Mouse (Mus musculus) intestine, postnatal 0 days (tissue): ENCODE data around the gene Tpk1. TPM values are rescaled to one million over a fixed set of nuclear protein-coding genes. Genes with fewer than 3 reads are reported as not detected.

Experiments used
- ATAC-seq: fragments of 200-750 bp; cut with Nextera tagmentation; 2 replicates; pipeline ENCODE4 v1.8.0; 2017; ENCODE audit warnings: mild to moderate bottlenecking, moderate TSS enrichment, moderate library complexity
- H3K27ac ChIP-seq: fragments of 300-500 bp; sonication (generic); 2 replicates; pipeline ENCODE4 v1.5.1; 2014; ENCODE audit warnings: mild to moderate bottlenecking, low read depth, low read length, moderate library complexity
- H3K27me3 ChIP-seq: fragments of 300-500 bp; sonication (generic); replicated peaks from 2 replicates; pipeline ENCODE4 v1.6.1; 2014; ENCODE audit warnings: low read length, mixed read lengths; ENCODE audit not compliant: control insufficient read depth, insufficient read depth
- H3K36me3 ChIP-seq: fragments of 300-500 bp; sonication (generic); 2 replicates; pipeline ENCODE4 v1.6.1; 2014; ENCODE audit warnings: mild to moderate bottlenecking, moderate library complexity; ENCODE audit not compliant: control insufficient read depth, insufficient read depth
- H3K4me1 ChIP-seq: fragments of 300-500 bp; sonication (generic); replicated peaks from 2 replicates; pipeline ENCODE4 v1.6.1; 2014; ENCODE audit warnings: antibody characterized with exemption, low read length, mixed read lengths; ENCODE audit not compliant: control insufficient read depth, insufficient read depth
- H3K4me2 ChIP-seq: fragments of 300-500 bp; sonication (generic); replicated peaks from 2 replicates; pipeline ENCODE4 v1.6.1; 2014; ENCODE audit warnings: low read depth, mild to moderate bottlenecking, moderate library complexity
- H3K4me3 ChIP-seq: fragments of 300-500 bp; sonication (generic); 2 replicates; pipeline ENCODE4 v1.5.1; 2014; ENCODE audit warnings: low read depth, low read length
- H3K9ac ChIP-seq: fragments of 300-500 bp; sonication (generic); 2 replicates; pipeline ENCODE4 v1.6.1; 2014; ENCODE audit warnings: mild to moderate bottlenecking, low read depth, low read length
- H3K9me3 ChIP-seq: fragments of 300-500 bp; sonication (generic); 2 replicates; pipeline ENCODE4 v1.6.1; 2016; ENCODE audit warnings: mixed run types; ENCODE audit not compliant: control insufficient read depth
- CTCF ChIP-seq: sonication (generic); IDR thresholded peaks from 2 replicates; pipeline ENCODE4 v1.5.1; 2016; ENCODE audit warnings: low read depth, mild to moderate bottlenecking, control low read depth, antibody characterized with exemption, moderate library complexity
- WGBS: fragments of 180-500 bp; shearing (Covaris S2); extraction: QIAGEN DNeasy Blood & Tissue Kit; methylation state at CpG from one replicate; pipeline ENCODE4 v1.1.7; 2014; 5-methylcytosine and 5-hydroxymethylcytosine counted together
- polyA plus RNA-seq: library from polyadenylated mRNA; unstranded; fragments of >200 nt; fragmentation: Nextera tagmentation; extraction: Ambion mirVana; gene quantifications from 2 replicates; pipeline ENCODE4 v1.2.1, GENCODE M21; 2015

The Tpk1 gene
- polyA plus RNA-seq, 1 experiment from 2014 or later = 21.9 TPM

GRCm38 (mm10) chr6:43309454-43309853 lies 356.6 kb downstream of the Tpk1 start, which contains the start of gene Nobox:
Gene Nobox (minus strand): TSS chr6:43309554.
- Histone ChIP-seq H3K9ac (no peak within 1 kb of the TSS), H3K27ac (no peak within 1 kb of the TSS), H3K4me2 (no peak within 1 kb of the TSS), H3K4me1 (no peaks in the 10 kb centered on the region), H3K4me3 (no peak within 1 kb of the TSS), H3K36me3 (no peaks in the 10 kb centered on the region), H3K9me3 (no peaks in the 10 kb centered on the region), H3K27me3 (no peaks in the 10 kb centered on the region)
- no peak for ATAC-seq
- WGBS = 62% methylated on average over 16 of the region's 16 CpGs
- TF ChIP-seq CTCF = no peak

DNA sequence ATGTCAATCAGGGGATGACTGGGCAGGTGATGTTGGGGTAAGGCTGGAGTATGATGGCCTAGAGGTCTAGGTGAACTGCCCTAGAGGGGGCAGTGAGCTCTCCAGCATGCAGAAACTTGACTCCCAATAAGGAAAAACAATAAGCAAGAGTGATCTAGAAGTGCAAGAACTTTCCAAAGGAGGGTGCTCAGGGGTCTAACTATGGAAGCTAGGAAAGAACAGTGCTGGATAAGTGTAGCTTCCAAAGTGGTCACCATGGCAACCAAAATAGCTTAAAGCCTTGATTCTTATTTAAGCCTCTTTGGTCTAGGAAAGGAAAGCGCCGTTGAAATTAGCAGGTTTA lies 368.6 kb downstream of the Tpk1 start:
- no peak for TF ChIP-seq CTCF
- no peak overlapping the region for H3K4me2 ChIP-seq
- no peak overlapping the region for H3K27ac ChIP-seq
- 34% methylated on average over 2 of the region's 2 CpGs for WGBS
- H3K9me3 ChIP-seq = no peaks in the 10 kb centered on the region
- H3K9ac ChIP-seq = no peak overlapping the region
- no peak overlapping the region for H3K4me3 ChIP-seq
- ATAC-seq = no peak
- no peaks in the 10 kb centered on the region for H3K36me3 ChIP-seq
- peaks cover 3% of the 10 kb centered on the region; the same call in 1 of the 2 replicates for H3K4me1 ChIP-seq
- no peaks in the 10 kb centered on the region for H3K27me3 ChIP-seq

- no peak for ATAC-seq
- Histone ChIP-seq H3K36me3 (no peaks in the 10 kb centered on the region), H3K4me3 (no peak overlapping the region), H3K27ac (no peak overlapping the region), H3K9me3 (no peaks in the 10 kb centered on the region), H3K27me3 (no peaks in the 10 kb centered on the region), H3K4me1 (peaks cover 6% of the 10 kb centered on the region; the same call in 1 of the 2 replicates), H3K4me2 (no peak overlapping the region), H3K9ac (no peak overlapping the region)
- 40% methylated on average over 7 of the region's 7 CpGs for WGBS
- peak; percentile 83 for TF ChIP-seq CTCF
These were observed 369.1 kb downstream of the Tpk1 start for GRCm38 (mm10) chr6:43296798-43297507.

DNA sequence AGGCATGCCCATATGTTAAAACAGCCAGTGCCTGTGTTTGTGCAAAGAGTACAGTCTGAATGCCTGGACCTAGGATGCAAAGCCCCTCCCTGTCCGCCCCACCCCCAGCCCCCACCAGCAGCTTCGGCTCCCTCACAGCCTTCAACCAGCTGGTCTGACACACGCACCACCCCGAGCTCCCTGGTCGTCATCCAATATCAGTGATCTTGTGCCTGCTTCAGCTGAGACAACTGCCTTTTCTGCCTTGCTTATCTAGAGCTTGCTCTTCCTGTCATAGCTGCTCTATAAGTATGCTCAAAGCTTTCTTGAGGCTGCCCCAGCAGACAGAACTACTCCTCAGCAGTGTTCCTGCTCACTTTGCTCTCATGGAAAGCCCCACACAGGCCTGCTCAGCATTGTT lies 370.2 kb downstream of the Tpk1 start:
- no peaks in the 10 kb centered on the region for H3K27me3 ChIP-seq
- no peak overlapping the region for H3K4me3 ChIP-seq
- H3K9ac ChIP-seq = no peak overlapping the region
- ATAC-seq = no peak
- no peaks in the 10 kb centered on the region for H3K9me3 ChIP-seq
- peaks cover 6% of the 10 kb centered on the region; the same call in 1 of the 2 replicates for H3K4me1 ChIP-seq
- no peaks in the 10 kb centered on the region for H3K36me3 ChIP-seq
- WGBS = 25% methylated on average over 5 of the region's 5 CpGs
- H3K4me2 ChIP-seq = no peak overlapping the region
- no peak for TF ChIP-seq CTCF
- H3K27ac ChIP-seq = no peak overlapping the region
